Mouse (Mus musculus) midbrain, embryonic 10.5 days (tissue): ENCODE results near the gene Eif2b4. TPM values are rescaled to one million over a fixed set of nuclear protein-coding genes. Genes with fewer than 3 reads are reported as not detected.

Experiments used
- DNase-seq: peaks from one replicate; pipeline ENCODE4 v3.0.0-alpha.2; 2017; ENCODE audit warnings: low spot score
- H3K27ac ChIP-seq: fragments of 300-500 bp; sonication (generic); replicated peaks from 2 replicates; pipeline ENCODE4 v1.5.1; 2016; ENCODE audit warnings: mild to moderate bottlenecking
- H3K27me3 ChIP-seq: fragments of 300-500 bp; sonication (generic); 2 replicates; pipeline ENCODE4 v1.6.1; 2016; ENCODE audit warnings: low read depth, mild to moderate bottlenecking; ENCODE audit not compliant: poor library complexity, severe bottlenecking
- H3K36me3 ChIP-seq: fragments of 300-500 bp; sonication (generic); 2 replicates; pipeline ENCODE4 v1.6.1; 2016; ENCODE audit warnings: mild to moderate bottlenecking, moderate library complexity
- H3K4me1 ChIP-seq: fragments of 300-500 bp; sonication (generic); 2 replicates; pipeline ENCODE4 v1.6.1; 2016
- H3K4me3 ChIP-seq: fragments of 300-500 bp; sonication (generic); 2 replicates; pipeline ENCODE4 v1.5.1; 2016; ENCODE audit warnings: mild to moderate bottlenecking, moderate library complexity
- H3K9me3 ChIP-seq: fragments of 300-500 bp; sonication (generic); replicated peaks from 2 replicates; pipeline ENCODE4 v1.6.1; 2016; ENCODE audit warnings: mild to moderate bottlenecking
- WGBS: fragments of 180-500 bp; shearing (Covaris S2); methylation state at CpG from one replicate; pipeline ENCODE4 v1.1.7; 2016; 5-methylcytosine and 5-hydroxymethylcytosine counted together
- polyA plus RNA-seq: library from polyadenylated mRNA; unstranded; fragments of >200 nt; fragmentation: Nextera tagmentation; extraction: Ambion mirVana; gene quantifications from 2 replicates; pipeline ENCODE4 v1.2.1, GENCODE M21; 2016

Eif2b4 gene
- polyA plus RNA-seq, 1 experiment from 2014 or later, result 86.3 TPM

GRCm38 (mm10) chr5:31197072-31197471, 3.8 kb upstream of the Eif2b4 start:
- WGBS, result 95% methylated on average over 12 of the region's 12 CpGs
- Histone ChIP-seq H3K4me3 (no peak overlapping the region), H3K9me3 (peaks cover 6% of the 10 kb centered on the region), H3K27ac (no peak overlapping the region), H3K27me3 (no peaks in the 10 kb centered on the region), H3K36me3 (peaks cover 68% of the 10 kb centered on the region), H3K4me1 (peaks cover 34% of the 10 kb centered on the region)
- DNase-seq, result no peak

DNA sequence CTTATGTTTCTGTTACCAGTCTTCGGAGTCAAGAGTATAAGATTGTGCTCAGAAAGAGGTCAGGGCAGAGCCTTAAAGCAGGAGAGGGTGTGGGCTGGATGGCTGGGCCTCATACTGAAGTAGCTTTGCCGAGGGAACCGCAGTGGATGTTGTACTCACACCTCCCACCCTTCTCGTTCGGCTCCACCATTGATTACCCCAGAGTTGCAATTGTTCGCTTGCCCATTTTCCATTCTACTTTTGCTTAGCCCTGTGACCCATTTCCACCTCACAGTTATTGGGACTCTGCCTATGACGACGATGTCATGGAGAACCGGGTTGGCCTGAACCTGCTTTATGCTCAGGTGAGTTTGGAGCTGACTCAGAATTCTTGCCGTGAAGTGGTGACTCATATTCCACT, 3.0 kb upstream of the Eif2b4 start:
- Histone ChIP-seq H3K36me3 (peaks cover 73% of the 10 kb centered on the region), H3K4me1 (peaks cover 37% of the 10 kb centered on the region), H3K27ac (no peak overlapping the region), H3K9me3 (peaks cover 6% of the 10 kb centered on the region), H3K27me3 (no peaks in the 10 kb centered on the region), H3K4me3 (0 out of 2 replicates have a peak overlapping the region, but pooled peaks have one; percentile 4)
- no peak for DNase-seq
- WGBS, result 95% methylated on average over 10 of the region's 10 CpGs

DNA sequence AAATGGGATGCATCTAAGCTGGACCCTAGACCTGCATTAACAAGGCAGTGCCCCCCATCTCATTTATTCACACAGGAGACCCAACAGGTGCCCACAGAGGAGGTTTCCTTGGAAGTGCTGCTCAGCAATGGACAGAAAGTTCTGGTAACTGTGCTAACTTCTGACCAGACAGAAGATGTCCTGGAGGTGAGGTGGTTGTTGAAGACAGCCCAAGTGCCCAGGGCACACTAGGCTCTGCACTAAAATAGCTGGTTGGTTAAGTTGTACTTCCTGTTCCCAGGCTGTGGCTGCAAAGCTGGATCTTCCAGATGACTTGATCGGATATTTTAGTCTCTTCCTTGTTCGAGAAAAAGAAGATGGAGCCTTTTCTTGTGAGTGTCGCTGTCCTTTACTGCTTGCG, 2.4 kb upstream of the Eif2b4 start:
- Histone ChIP-seq H3K36me3 (peaks cover 76% of the 10 kb centered on the region), H3K27me3 (no peaks in the 10 kb centered on the region), H3K9me3 (peaks cover 6% of the 10 kb centered on the region), H3K4me3 (no peak overlapping the region), H3K4me1 (peaks cover 32% of the 10 kb centered on the region), H3K27ac (no peak overlapping the region)
- WGBS, result 92% methylated on average over 4 of the region's 4 CpGs
- no peak for DNase-seq

GRCm38 (mm10) chr5:31194486-31195485, 1.6 kb upstream of the Eif2b4 start:
- Histone ChIP-seq H3K27me3 (no peaks in the 10 kb centered on the region), H3K4me3 (peak overlapping the region; percentile 93), H3K27ac (no peak overlapping the region), H3K9me3 (no peaks in the 10 kb centered on the region), H3K36me3 (peaks cover 76% of the 10 kb centered on the region), H3K4me1 (peaks cover 25% of the 10 kb centered on the region)
- no peak for DNase-seq
- 92% methylated on average over 16 of the region's 16 CpGs for WGBS

GRCm38 (mm10) chr5:31193631-31194281, 526 bp upstream of the Eif2b4 start:
- 14% methylated on average over 25 of the region's 25 CpGs for WGBS
- Histone ChIP-seq H3K4me3 (peak overlapping the region; percentile 93), H3K27ac (peak overlapping the region; percentile 88), H3K4me1 (peaks cover 25% of the 10 kb centered on the region), H3K9me3 (no peaks in the 10 kb centered on the region), H3K27me3 (no peaks in the 10 kb centered on the region), H3K36me3 (peaks cover 75% of the 10 kb centered on the region)
- DNase-seq, result no peak

DNA sequence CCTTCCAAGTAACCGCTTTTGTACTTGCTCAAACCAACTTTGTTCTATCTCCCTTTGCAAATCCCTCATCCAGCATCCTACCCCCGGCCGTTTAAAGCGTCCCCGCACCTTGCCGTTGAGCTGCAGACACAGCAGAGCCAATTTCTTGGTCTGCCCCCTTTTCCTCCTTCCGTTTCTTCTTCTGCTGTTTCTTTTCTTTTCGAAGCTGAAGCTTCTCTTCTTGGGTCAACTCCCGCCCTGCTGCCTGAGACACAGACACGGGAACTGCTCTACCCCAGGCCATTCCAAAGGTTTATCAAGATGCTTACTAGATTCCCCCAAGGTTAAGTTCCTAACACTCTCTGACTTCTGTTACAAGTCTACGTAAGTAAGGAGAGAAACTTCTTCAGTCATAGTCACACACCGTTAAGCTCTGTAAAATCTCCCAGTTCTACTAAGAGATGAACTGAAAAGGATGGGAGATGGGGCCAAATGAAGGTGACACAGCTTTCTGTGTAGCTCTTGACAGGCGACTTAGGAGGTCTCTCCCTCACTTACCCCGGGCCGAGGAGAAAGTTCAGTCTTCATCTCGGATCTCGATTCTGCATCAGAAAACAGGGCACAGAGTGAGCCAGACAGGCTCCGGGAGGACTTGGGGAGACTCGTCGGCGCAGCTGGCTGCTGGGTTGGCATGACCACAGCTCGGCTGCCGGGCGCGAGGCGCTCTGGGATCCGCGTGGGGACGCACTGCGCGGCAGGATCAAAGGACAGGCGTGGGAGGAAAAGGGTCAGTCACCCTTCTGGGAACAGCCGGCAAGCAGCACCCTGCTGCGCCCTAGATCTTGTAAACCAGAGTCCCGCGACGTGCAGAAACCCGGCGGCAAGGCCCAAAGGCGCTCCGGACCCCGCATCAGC, 938 bp downstream of the Eif2b4 start:
- H3K36me3 ChIP-seq, result peaks cover 75% of the 10 kb centered on the region
- peak overlapping the region; percentile 93 for H3K4me3 ChIP-seq
- no peaks in the 10 kb centered on the region for H3K27me3 ChIP-seq
- H3K27ac ChIP-seq, result peak overlapping the region; percentile 88
- no peaks in the 10 kb centered on the region for H3K9me3 ChIP-seq
- WGBS, result 18% methylated on average over 42 of the region's 42 CpGs
- peaks cover 25% of the 10 kb centered on the region for H3K4me1 ChIP-seq
- DNase-seq, result no peak

DNA sequence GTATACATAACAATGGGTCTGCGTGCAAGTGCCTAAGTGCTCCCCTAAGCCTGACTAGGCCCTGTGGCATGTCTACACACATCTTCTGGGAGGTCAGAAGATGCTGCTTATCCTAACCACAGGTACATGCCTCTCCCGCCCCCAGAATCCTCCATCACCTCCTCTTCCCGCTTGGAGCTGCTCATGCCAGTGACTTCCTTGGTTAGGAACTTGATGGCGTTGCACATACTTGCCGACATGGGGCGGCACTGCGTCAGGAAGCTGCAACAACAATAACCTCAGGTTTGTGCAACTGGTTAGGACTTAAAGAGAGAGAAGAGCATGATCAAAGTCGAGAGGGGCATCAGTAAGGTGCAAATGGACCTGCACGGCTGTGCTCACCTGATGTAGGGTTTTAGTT, 3.0 kb downstream of the Eif2b4 start:
- Histone ChIP-seq H3K4me1 (peaks cover 25% of the 10 kb centered on the region), H3K4me3 (no peak overlapping the region), H3K36me3 (peaks cover 60% of the 10 kb centered on the region), H3K9me3 (no peaks in the 10 kb centered on the region), H3K27ac (no peak overlapping the region), H3K27me3 (no peaks in the 10 kb centered on the region)
- WGBS, result 92% methylated on average over 9 of the region's 9 CpGs
- DNase-seq, result no peak

- Histone ChIP-seq H3K27ac (no peak overlapping the region), H3K4me3 (no peak overlapping the region), H3K27me3 (no peaks in the 10 kb centered on the region), H3K4me1 (peaks cover 12% of the 10 kb centered on the region), H3K9me3 (no peaks in the 10 kb centered on the region), H3K36me3 (peaks cover 50% of the 10 kb centered on the region)
- DNase-seq, result no peak
- 86% methylated on average over 4 of the region's 4 CpGs for WGBS
These were observed 4.9 kb downstream of the Eif2b4 start for GRCm38 (mm10) chr5:31188223-31188840.

DNA sequence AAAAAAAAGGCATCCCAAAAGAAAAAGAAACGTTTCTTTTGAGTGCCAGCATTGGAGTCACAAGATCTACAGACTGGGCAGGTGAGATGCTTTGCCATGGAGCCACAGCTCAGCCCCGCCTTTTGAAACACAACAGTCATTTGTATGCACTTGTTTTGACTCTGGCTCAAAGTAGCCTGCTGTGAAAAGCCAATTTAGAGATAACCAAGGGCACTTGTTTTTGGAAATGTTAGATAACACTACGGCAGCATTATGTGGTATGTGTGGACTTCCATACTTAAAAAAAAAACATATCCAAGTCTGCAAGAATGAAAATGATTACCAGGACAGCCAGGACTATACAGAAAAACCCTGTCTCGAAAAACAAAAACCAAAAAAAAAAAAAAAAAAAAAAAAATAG, 9.6 kb downstream of the Eif2b4 start:
- no peaks in the 10 kb centered on the region for H3K27me3 ChIP-seq
- H3K4me3 ChIP-seq, result no peak overlapping the region
- H3K27ac ChIP-seq, result no peak overlapping the region
- no peak for DNase-seq
- no peaks in the 10 kb centered on the region for H3K9me3 ChIP-seq
- peaks cover 12% of the 10 kb centered on the region for H3K4me1 ChIP-seq
- H3K36me3 ChIP-seq, result peaks cover 20% of the 10 kb centered on the region
- 60% methylated on average over 4 of the region's 4 CpGs for WGBS

GRCm38 (mm10) chr5:31181183-31181770, 12.0 kb downstream of the Eif2b4 start:
- Histone ChIP-seq H3K27me3 (no peaks in the 10 kb centered on the region), H3K4me3 (peak overlapping the region; percentile 97), H3K9me3 (no peaks in the 10 kb centered on the region), H3K4me1 (peaks cover 15% of the 10 kb centered on the region), H3K27ac (no peak overlapping the region), H3K36me3 (peaks cover 16% of the 10 kb centered on the region)
- no peak for DNase-seq
- WGBS, result 96% methylated on average over 9 of the region's 9 CpGs

DNA sequence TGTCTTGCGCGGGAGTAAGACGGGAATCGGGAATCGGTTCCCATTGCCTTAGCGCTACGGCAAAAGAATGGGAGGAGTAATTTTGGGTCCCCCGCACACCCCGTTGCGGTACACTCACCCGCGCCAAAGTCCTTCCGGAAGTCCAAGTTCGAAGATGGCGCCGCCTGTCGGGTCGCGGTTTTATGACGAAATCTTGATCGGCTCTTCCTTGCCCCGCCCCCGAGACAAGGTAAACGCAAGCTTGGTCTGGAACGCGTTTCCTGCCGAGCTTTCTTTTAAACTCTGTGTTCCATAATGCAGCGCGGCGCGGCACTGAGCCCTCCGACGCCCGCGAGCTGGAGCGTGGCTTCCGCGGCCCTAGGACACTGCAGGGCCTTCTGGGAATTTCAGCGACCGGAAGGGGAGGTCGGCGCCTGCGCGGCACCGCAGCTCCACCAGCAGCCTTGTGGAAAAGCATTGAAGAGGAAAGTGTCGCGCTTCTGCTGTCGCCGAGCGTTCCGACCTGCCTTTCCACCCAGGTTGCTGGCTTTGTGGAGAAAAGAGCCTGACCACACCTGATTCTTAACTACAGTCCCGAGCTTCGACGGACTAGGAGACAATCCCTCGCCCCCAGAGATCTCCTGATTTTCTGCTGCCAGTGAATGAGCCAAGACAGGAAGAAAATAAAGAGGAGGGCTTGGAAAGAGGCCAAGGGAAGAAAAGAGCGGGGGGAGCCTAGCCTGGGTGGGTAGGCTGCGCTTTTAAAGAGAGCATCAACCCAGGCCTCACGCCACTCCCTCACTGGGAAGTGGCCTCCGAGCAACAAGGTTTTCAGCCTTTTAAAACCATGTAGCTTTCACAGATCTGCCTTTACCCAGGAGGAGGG, 13.2 kb downstream of the Eif2b4 start, which contains the start of the genes Gm29609 and Gtf3c2:
Gm29609 (minus strand) TSS at position 146 of the 865 bp plus-strand sequence.
Gtf3c2 (minus strand) TSS at position 379 of the 865 bp plus-strand sequence.
- under 1% methylated on average over 59 of the region's 59 CpGs for WGBS
- H3K36me3 ChIP-seq, result peaks cover 23% of the 10 kb centered on the region
- H3K27ac ChIP-seq, result peak within 1 kb of the TSS; percentile 95
- peak within 1 kb of the TSS; percentile 97 for H3K4me3 ChIP-seq
- H3K4me1 ChIP-seq, result peaks cover 15% of the 10 kb centered on the region
- no peaks in the 10 kb centered on the region for H3K27me3 ChIP-seq
- peak; percentile 93 for DNase-seq
- H3K9me3 ChIP-seq, result no peaks in the 10 kb centered on the region
